Mouse (Mus musculus): ENCODE data around the gene Hmgcl. TPM values are rescaled to one million over a fixed set of nuclear protein-coding genes. Genes with fewer than 3 reads are reported as not detected.

Gene Hmgcl
- polyA plus RNA-seq (2015; fragmentation: Nextera tagmentation; extraction: Ambion mirVana): 232 and 235 TPM in 2 replicates

DNA sequence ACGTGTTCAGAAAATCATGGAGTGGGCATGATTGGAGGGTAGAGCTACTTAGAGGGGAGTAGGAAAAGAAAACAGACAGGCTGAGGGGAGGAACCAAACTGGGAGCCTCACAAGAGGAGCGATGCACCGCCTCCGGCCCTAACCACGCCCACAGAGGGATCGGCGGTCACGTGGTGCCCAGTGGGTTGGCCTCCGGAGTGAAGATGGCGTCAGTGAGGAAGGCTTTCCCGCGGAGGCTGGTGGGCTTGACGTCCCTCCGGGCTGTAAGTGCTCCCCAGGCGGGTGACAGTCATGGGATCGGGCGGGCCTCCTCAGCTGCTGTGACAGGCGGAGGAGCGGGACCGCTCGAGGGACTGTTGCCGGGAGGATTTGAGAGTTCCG is at the start of gene Hmgcl:
Gene Hmgcl (plus strand): TSS at position 171 of the 381 bp plus-strand sequence.
- H3K4me3 ChIP-seq (ENCODE audit: low read depth, low read length): peak within 1 kb of the TSS; percentile 73
- H3K9me3 ChIP-seq (ENCODE audit: control insufficient read depth): no peaks in the 10 kb centered on the region
- TF ChIP-seq CTCF (IDR thresholded peaks at IDR 0.05; ENCODE audit: low read depth): no peak
- ATAC-seq: peak; percentile 79
- H3K27ac ChIP-seq (ENCODE audit: low read depth, low read length): peak within 1 kb of the TSS; percentile 87
- peak within 1 kb of the TSS; percentile 78 for H3K9ac ChIP-seq (ENCODE audit: low read depth, low read length)
- H3K36me3 ChIP-seq (ENCODE audit: control insufficient read depth, insufficient read depth): peaks cover under 1% of the 10 kb centered on the region; the same call in 1 of the 2 replicates
- no peaks in the 10 kb centered on the region for H3K27me3 ChIP-seq (replicated peaks; ENCODE audit: control insufficient read depth, insufficient read depth, low read length)
- 0 out of 2 replicates have a peak, but pooled peaks cover 6% of the 10 kb centered on the region for H3K4me1 ChIP-seq (replicated peaks; ENCODE audit: control insufficient read depth, insufficient read depth, low read length)
- H3K4me2 ChIP-seq (replicated peaks; ENCODE audit: low read depth): peak within 1 kb of the TSS; percentile 89
- WGBS: 0% methylated on average over 23 of the region's 23 CpGs

DNA sequence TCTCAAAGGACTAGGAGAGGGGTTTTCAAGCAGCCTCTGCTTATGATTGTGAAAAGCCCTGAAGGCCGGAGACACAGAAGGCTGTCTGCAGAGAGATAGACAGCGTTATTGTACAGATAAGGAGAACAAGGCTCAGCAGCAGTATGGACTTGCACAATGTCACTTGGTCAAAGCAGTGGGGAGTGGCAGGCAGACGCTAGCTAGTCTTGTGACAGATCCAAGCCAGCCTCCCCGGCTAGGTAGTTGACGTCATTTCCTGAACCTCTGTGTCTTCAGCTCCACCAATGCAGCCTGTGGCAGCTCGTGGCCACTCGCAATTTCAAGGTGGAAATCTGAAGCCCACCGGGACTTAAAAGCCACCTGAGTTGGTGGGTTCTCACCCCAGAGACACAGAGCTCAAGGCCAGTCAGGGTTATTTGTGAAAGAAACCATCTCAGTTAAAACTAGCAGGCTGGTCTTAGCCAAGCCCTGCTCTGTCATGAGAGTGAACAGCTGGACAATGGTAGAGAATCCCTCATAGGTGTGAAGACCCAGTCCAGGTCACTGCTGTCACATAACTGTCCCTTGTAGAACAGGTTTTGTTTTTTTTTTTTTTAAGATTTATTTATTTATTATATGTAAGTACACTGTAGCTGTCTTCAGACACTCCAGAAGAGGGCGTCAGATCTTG is 47.7 kb upstream of the Hmgcl start:
- ATAC-seq: peak; percentile 91
- Histone ChIP-seq H3K9me3 (ENCODE audit: control insufficient read depth) (no peaks in the 10 kb centered on the region), H3K9ac (ENCODE audit: low read depth, low read length) (no peak overlapping the region), H3K4me2 (replicated peaks; ENCODE audit: low read depth) (0 out of 2 replicates have a peak overlapping the region, but pooled peaks have one; percentile 13), H3K4me3 (ENCODE audit: low read depth, low read length) (no peak overlapping the region), H3K4me1 (replicated peaks; ENCODE audit: control insufficient read depth, insufficient read depth, low read length) (no peaks in the 10 kb centered on the region), H3K27me3 (replicated peaks; ENCODE audit: control insufficient read depth, insufficient read depth, low read length) (no peaks in the 10 kb centered on the region), H3K36me3 (ENCODE audit: control insufficient read depth, insufficient read depth) (no peaks in the 10 kb centered on the region), H3K27ac (ENCODE audit: low read depth, low read length) (peak overlapping the region; percentile 73)
- TF ChIP-seq CTCF (IDR thresholded peaks at IDR 0.05; ENCODE audit: low read depth): no peak
- 34% methylated on average over 9 of the region's 9 CpGs for WGBS

DNA sequence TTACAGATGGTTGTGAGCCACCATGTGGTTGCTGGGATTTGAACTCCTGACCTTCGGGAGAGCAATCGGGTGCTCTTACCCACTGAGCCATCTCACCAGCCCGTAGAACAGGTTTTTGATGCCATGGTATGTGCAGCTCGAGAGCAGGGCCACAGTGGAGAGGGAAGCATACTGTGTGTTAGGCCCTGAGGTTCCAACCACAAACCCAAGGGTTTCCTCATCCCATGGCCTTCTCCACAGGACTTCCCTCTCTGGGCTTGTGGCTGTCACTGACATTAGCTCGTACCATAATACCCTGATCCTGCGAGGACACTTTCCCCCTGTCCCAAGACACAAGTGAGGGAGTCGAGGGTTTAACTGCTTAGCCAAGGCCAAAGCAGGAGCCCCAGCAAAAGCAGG is 47.2 kb upstream of the Hmgcl start:
- no peak for TF ChIP-seq CTCF (IDR thresholded peaks at IDR 0.05; ENCODE audit: low read depth)
- no peaks in the 10 kb centered on the region for H3K36me3 ChIP-seq (ENCODE audit: control insufficient read depth, insufficient read depth)
- H3K9ac ChIP-seq (ENCODE audit: low read depth, low read length): no peak overlapping the region
- no peak for ATAC-seq
- no peak overlapping the region for H3K27ac ChIP-seq (ENCODE audit: low read depth, low read length)
- H3K9me3 ChIP-seq (ENCODE audit: control insufficient read depth): no peaks in the 10 kb centered on the region
- H3K4me1 ChIP-seq (replicated peaks; ENCODE audit: control insufficient read depth, insufficient read depth, low read length): no peaks in the 10 kb centered on the region
- no peak overlapping the region for H3K4me3 ChIP-seq (ENCODE audit: low read depth, low read length)
- H3K27me3 ChIP-seq (replicated peaks; ENCODE audit: control insufficient read depth, insufficient read depth, low read length): no peaks in the 10 kb centered on the region
- WGBS: 81% methylated on average over 7 of the region's 7 CpGs
- H3K4me2 ChIP-seq (replicated peaks; ENCODE audit: low read depth): no peak overlapping the region

DNA sequence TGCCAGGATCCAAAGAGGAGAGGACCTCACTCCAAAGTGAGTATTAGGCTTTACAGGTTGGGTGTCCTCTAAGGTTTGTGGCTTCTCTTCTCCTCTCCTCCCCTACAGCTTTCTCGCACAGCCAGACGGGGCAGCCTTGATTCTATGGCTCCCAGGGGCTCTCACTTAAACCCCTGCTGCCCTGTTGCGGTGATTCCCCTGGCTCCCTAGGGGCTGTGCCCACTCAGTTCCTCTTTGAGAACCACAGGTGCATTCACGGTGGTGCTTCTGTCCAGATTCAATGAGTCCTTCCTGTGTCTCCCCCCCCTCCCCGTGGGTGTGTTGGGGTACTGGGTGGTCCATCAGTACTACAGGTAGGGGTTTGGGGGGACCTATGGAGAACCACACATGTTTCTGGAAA is 46.2 kb upstream of the Hmgcl start:
- no peak overlapping the region for H3K4me3 ChIP-seq (ENCODE audit: low read depth, low read length)
- H3K4me1 ChIP-seq (replicated peaks; ENCODE audit: control insufficient read depth, insufficient read depth, low read length): no peaks in the 10 kb centered on the region
- 81% methylated on average over 5 of the region's 5 CpGs for WGBS
- H3K27ac ChIP-seq (ENCODE audit: low read depth, low read length): no peak overlapping the region
- no peak for TF ChIP-seq CTCF (IDR thresholded peaks at IDR 0.05; ENCODE audit: low read depth)
- no peaks in the 10 kb centered on the region for H3K9me3 ChIP-seq (ENCODE audit: control insufficient read depth)
- H3K36me3 ChIP-seq (ENCODE audit: control insufficient read depth, insufficient read depth): no peaks in the 10 kb centered on the region
- no peak for ATAC-seq
- H3K4me2 ChIP-seq (replicated peaks; ENCODE audit: low read depth): no peak overlapping the region
- no peaks in the 10 kb centered on the region for H3K27me3 ChIP-seq (replicated peaks; ENCODE audit: control insufficient read depth, insufficient read depth, low read length)
- H3K9ac ChIP-seq (ENCODE audit: low read depth, low read length): no peak overlapping the region

DNA sequence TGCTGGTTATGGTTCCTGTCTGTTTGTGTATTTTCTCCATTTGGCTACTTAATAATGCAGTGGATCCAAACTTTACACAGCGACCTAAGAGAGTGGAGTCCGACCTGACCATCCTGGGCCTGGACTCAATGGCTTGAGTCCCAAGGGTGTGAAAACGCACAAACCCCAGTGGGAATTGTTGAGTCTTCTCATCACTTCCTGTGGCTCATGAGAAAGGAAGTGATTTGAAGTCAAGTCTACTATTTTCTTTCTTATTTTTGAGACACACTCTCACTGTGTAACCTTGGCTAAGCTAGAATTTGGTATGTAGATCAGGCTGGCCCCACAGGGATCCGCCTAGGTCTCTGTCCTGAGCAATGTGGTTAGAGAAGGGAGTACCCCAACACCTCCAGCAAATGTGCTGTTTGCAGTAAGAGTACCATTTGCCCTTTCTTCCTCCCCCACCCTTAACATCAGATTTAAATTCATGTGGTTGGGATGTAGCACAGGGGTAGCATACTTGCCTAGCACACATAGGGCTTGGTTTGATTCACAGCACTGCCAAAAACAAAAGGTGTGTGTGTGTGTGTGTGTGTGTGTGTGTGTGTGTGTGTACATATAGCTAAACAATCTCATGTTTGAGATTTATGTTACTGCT is 43.5 kb upstream of the Hmgcl start:
- Histone ChIP-seq H3K9ac (ENCODE audit: low read depth, low read length) (no peak overlapping the region), H3K4me1 (replicated peaks; ENCODE audit: control insufficient read depth, insufficient read depth, low read length) (no peaks in the 10 kb centered on the region), H3K4me3 (ENCODE audit: low read depth, low read length) (no peak overlapping the region), H3K4me2 (replicated peaks; ENCODE audit: low read depth) (no peak overlapping the region), H3K27me3 (replicated peaks; ENCODE audit: control insufficient read depth, insufficient read depth, low read length) (no peaks in the 10 kb centered on the region), H3K36me3 (ENCODE audit: control insufficient read depth, insufficient read depth) (no peaks in the 10 kb centered on the region), H3K9me3 (ENCODE audit: control insufficient read depth) (no peaks in the 10 kb centered on the region), H3K27ac (ENCODE audit: low read depth, low read length) (no peak overlapping the region)
- TF ChIP-seq CTCF (IDR thresholded peaks at IDR 0.05; ENCODE audit: low read depth): no peak
- 93% methylated on average over 4 of the region's 4 CpGs for WGBS
- ATAC-seq: no peak

DNA sequence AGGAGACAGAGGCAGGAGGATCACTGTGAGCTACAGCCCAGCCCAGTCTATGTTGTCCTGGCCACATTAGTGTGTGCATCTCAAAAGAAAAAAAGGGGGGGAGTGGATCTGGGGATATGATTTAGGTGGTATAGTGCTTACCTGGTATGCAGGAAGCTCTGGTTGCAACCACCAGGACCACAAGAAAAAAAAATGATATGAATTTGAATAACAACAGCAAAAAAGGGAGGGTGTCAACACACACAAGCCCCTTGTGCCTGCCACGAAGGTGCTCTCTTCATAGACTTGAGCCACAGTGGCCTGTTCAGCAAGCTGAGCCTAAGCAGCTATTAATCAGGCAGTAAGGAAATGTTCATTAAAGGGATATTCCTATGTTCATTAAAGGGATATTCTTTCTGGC is 41.4 kb upstream of the Hmgcl start:
- no peaks in the 10 kb centered on the region for H3K4me1 ChIP-seq (replicated peaks; ENCODE audit: control insufficient read depth, insufficient read depth, low read length)
- H3K9me3 ChIP-seq (ENCODE audit: control insufficient read depth): no peaks in the 10 kb centered on the region
- H3K27me3 ChIP-seq (replicated peaks; ENCODE audit: control insufficient read depth, insufficient read depth, low read length): no peaks in the 10 kb centered on the region
- H3K36me3 ChIP-seq (ENCODE audit: control insufficient read depth, insufficient read depth): no peaks in the 10 kb centered on the region
- no peak overlapping the region for H3K4me2 ChIP-seq (replicated peaks; ENCODE audit: low read depth)
- H3K4me3 ChIP-seq (ENCODE audit: low read depth, low read length): no peak overlapping the region
- H3K9ac ChIP-seq (ENCODE audit: low read depth, low read length): no peak overlapping the region
- no peak overlapping the region for H3K27ac ChIP-seq (ENCODE audit: low read depth, low read length)
- TF ChIP-seq CTCF (IDR thresholded peaks at IDR 0.05; ENCODE audit: low read depth): no peak
- ATAC-seq: no peak
- WGBS: 38% methylated on average over 1 of the region's 1 CpGs
